Mouse (Mus musculus) embryonic facial prominence, embryonic 12.5 days (tissue): Measurements from ENCODE around the gene Fmn2. TPM values are rescaled to one million over a fixed set of nuclear protein-coding genes. Genes with fewer than 3 reads are reported as not detected.

Experiments used
- ATAC-seq: fragments of 200-750 bp; cut with Nextera tagmentation; 2 replicates; pipeline ENCODE4 v1.8.0; 2017; ENCODE audit not compliant: insufficient number of reproducible peaks, insufficient read depth, low FRiP score, low TSS enrichment
- H3K27ac ChIP-seq: fragments of 300-500 bp; sonication (generic); 2 replicates; pipeline ENCODE4 v1.5.1; 2016; ENCODE audit warnings: mild to moderate bottlenecking
- H3K27me3 ChIP-seq: fragments of 300-500 bp; sonication (generic); 2 replicates; pipeline ENCODE4 v1.6.1; 2016; ENCODE audit warnings: mild to moderate bottlenecking, moderate library complexity
- H3K36me3 ChIP-seq: fragments of 300-500 bp; sonication (generic); 2 replicates; pipeline ENCODE4 v1.6.1; 2016; ENCODE audit warnings: mild to moderate bottlenecking
- H3K4me1 ChIP-seq: fragments of 300-500 bp; sonication (generic); 2 replicates; pipeline ENCODE4 v1.6.1; 2016
- H3K4me2 ChIP-seq: fragments of 300-500 bp; sonication (generic); replicated peaks from 2 replicates; pipeline ENCODE4 v1.6.1; 2016; ENCODE audit warnings: mild to moderate bottlenecking, moderate library complexity
- H3K4me3 ChIP-seq: fragments of 300-500 bp; sonication (generic); 2 replicates; pipeline ENCODE4 v1.5.1; 2016; ENCODE audit warnings: mild to moderate bottlenecking
- H3K9ac ChIP-seq: fragments of 300-500 bp; sonication (generic); 2 replicates; pipeline ENCODE4 v1.6.1; 2016; ENCODE audit warnings: mild to moderate bottlenecking, moderate library complexity
- H3K9me3 ChIP-seq: fragments of 300-500 bp; sonication (generic); 2 replicates; pipeline ENCODE4 v1.6.1; 2016; ENCODE audit warnings: mild to moderate bottlenecking, moderate library complexity
- WGBS: fragments of 180-500 bp; shearing (Covaris S2); methylation state at CpG from one replicate; pipeline ENCODE4 v1.1.7; 2016; 5-methylcytosine and 5-hydroxymethylcytosine counted together
- polyA plus RNA-seq: library from polyadenylated mRNA; unstranded; fragments of >200 nt; fragmentation: Nextera tagmentation; extraction: Ambion mirVana; gene quantifications from 2 replicates; pipeline ENCODE4 v1.2.1, GENCODE M21; 2016

The Fmn2 gene
- polyA plus RNA-seq, 1 experiment from 2014 or later = 3.1 TPM

DNA sequence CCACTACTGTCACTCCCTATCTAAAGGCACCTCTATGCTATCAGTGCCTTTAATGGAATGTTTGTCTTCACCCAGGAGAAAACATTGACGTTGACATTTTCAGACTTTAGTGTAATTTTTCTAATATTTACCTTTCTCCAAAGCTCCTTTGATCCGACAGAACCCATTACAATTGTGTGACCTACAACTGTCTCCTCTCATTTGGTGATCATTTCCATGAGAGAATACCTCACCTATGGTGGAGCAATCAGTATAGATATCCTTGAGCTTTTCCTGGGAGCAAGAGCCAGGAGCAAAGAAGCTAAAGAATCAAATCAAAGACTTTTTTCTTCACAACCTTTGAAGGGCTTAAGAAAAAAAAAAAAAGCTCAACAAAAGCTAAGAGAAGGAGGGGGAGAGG is 354.6 kb downstream of the Fmn2 start:
- Histone ChIP-seq H3K36me3 (no peaks in the 10 kb centered on the region), H3K9me3 (no peaks in the 10 kb centered on the region), H3K27me3 (no peaks in the 10 kb centered on the region), H3K4me1 (no peaks in the 10 kb centered on the region; the same call in 1 of the 2 replicates), H3K4me3 (no peak overlapping the region), H3K4me2 (no peak overlapping the region), H3K27ac (no peak overlapping the region), H3K9ac (no peak overlapping the region)
- 69% methylated on average over 2 of the region's 2 CpGs for WGBS
- no peak for ATAC-seq

- no peaks in the 10 kb centered on the region for H3K36me3 ChIP-seq
- H3K4me1 ChIP-seq = no peaks in the 10 kb centered on the region; the same call in 1 of the 2 replicates
- no peaks in the 10 kb centered on the region for H3K27me3 ChIP-seq
- WGBS = 57% methylated on average over 10 of the region's 10 CpGs
- peak; percentile 62; the same call in 1 of the 2 replicates for ATAC-seq
- no peak overlapping the region for H3K27ac ChIP-seq
- H3K9me3 ChIP-seq = no peaks in the 10 kb centered on the region
- H3K4me3 ChIP-seq = no peak overlapping the region
- H3K4me2 ChIP-seq = no peak overlapping the region
- no peak overlapping the region for H3K9ac ChIP-seq
These were observed 358.9 kb downstream of the Fmn2 start for GRCm38 (mm10) chr1:174860407-174861118.

Other genes starting within 250 kb of the Fmn2 start
- gene Olfr419, start 249.8 kb upstream of the Fmn2 start, polyA plus RNA-seq = not detected in 2 replicates
- not detected in 2 replicates for gene Mptx1, start 171.3 kb upstream of the Fmn2 start, polyA plus RNA-seq
- gene Olfr417, start 136.7 kb upstream of the Fmn2 start, polyA plus RNA-seq = not detected in 2 replicates
- gene Olfr248, start 110.8 kb upstream of the Fmn2 start, polyA plus RNA-seq = not detected in 2 replicates
- not detected in 2 replicates for gene Olfr414, start 77.8 kb upstream of the Fmn2 start, polyA plus RNA-seq
- not detected in 2 replicates for gene Olfr220, start 59.7 kb upstream of the Fmn2 start, polyA plus RNA-seq